Mouse (Mus musculus): Measurements from ENCODE around the gene Prkar1b. TPM values are rescaled to one million over a fixed set of nuclear protein-coding genes. Genes with fewer than 3 reads are reported as not detected.

The Prkar1b gene
- total RNA-seq (2014; fragmentation: Nextera tagmentation) (1.4 TPM in 1 of 2 replicates, not detected in the other), total RNA-seq (2017) (0.10 and 0.17 TPM in 2 replicates)

DNA sequence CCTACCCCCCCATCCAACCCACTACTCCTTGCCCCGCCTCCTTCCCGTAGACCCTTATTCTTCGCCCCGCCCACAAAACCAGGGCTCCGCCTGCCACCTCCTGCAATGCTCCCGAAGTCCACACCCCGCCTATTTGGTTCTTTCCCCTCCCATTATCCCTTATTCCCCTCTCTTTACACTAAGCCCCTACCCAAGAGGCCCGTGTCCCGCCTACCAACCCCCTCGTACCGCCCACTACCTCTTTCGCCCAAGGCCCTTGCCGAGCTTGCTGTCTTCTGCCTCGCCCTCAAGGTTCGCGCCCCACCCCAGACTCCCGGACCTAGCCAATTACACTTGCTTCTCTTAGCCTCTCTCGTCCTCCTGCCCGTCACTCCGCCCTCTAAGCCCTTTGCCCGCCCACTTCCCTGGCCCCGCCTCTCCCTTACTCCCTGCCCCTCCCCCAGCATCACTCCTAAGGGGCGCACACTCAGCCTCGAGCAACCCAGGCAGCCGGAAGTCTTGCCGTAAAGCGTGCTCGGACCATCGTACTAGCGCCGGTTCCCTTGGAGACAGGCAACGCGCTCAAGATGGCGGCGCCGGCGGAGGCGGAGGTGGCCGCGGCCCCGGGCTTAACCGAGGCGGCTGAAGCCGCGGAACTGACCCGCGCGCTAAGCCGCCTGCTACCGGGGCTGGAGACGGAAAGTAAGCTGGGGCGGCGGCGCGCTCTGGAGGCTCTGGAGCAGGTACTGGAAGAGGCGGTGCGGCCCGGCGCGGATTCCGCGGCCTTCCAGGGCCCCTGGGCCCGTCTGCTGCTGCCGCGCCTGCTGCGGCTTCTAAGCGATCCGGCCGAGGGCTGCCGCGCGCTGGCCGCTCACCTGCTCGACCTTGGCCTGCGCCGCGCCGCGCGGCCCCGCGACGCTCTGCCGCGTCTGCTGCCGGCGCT lies at the start of gene Prkar1b, which contains the start of gene Dnaaf5:
TSS of gene Prkar1b (minus strand) at position 321 of the 922 bp plus-strand sequence.
TSS of gene Dnaaf5 (plus strand) at position 543 of the 922 bp plus-strand sequence.
- ATAC-seq (replicated peaks; ENCODE audit: poor library complexity, severe bottlenecking): peak; percentile 92

DNA sequence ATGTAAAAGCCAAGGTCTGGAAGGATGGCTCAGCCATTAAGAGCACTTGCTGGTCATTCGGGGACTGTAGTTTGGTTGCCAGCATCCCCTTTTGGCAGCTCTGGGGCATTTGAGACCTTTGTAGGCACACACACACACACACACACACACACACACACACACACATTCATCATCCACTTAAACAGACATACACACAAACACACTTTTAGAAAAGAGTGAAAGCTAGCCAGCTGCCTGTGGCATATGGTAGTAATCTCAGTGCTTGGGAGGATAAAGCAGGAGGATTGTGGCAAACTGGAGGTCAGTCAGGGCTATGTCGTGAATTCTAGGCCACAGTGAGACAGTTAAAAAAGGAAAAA lies 49.8 kb upstream of the Prkar1b start:
- ATAC-seq (replicated peaks; ENCODE audit: poor library complexity, severe bottlenecking): no peak

DNA sequence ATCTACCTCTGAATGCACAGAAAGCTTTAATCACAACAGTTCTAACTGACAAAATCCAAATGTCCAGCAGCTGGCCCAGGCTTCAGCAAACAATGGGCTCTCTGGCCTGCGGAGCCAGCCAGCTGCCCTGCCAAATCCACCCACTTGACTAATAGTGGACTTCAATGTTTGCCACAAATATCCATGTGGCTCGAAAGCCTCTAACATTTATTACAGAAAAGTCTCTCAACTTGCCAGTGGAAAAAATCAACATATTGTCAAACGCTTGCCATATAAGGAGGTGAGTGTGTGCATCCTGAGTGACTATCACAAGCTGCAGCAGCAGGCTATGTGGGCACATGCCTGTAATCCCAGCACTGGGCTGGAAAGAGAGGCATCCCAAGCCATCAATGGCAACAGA lies 49.0 kb upstream of the Prkar1b start:
- ATAC-seq (replicated peaks; ENCODE audit: poor library complexity, severe bottlenecking): no peak

DNA sequence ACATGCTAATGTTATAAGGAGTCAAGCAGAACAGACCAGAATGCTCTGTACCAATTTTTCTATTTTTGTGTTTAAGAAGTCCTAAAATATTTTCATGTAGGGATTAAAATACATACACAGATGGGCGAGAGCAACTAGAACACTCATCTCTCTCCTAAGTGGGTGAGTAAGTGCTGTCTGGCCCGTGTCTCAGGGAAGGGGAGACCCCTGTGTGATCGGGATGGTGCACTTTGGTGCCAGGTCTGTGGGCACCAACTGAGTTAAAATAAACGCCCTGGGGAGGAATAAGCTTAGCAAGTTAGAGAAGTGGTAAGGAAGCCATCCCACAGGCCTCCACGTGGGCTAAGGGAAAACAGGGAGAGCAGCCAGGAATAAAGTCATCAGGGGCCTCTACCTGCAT lies 41.2 kb upstream of the Prkar1b start:
- no peak for ATAC-seq (replicated peaks; ENCODE audit: poor library complexity, severe bottlenecking)

DNA sequence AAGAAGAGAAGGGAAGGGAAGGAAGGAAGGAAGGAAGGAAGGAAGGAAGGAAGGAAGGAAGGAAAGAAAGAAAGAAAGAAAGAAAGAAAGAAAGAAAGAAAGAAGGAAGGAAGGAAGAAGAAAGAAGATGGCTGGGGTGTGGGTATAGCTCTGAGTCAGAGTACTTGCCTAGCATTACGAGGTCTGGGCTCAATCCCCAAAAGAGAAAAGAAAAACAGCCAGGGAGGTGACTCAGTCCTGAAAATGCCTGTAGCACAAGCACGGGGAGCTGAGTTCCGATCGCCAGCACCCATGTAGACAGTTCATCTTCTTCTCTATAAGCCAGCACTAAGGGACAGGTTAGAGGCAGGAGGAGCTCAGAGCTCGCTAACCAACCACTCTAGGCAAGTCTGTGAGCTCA lies 39.9 kb upstream of the Prkar1b start:
- ATAC-seq (replicated peaks; ENCODE audit: poor library complexity, severe bottlenecking): no peak

DNA sequence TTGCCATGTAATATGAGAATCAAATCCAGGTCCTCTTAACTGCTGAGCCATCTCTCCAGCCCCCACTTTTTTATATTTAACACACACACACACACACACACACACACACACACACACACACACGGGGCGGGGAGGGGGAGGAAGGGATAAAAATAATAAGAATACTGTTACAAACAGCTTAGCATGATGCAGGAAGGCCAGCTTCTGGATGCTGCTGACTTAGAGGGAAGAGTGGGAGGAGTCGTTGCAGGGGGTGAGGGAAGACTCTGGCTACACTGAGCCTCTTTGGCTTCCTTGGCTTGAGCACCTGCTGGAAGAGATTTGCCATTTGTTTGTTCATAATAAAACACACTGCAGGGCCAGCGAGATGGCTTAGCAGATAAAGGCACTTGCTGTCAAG lies 35.1 kb upstream of the Prkar1b start:
- ATAC-seq (replicated peaks; ENCODE audit: poor library complexity, severe bottlenecking): no peak

DNA sequence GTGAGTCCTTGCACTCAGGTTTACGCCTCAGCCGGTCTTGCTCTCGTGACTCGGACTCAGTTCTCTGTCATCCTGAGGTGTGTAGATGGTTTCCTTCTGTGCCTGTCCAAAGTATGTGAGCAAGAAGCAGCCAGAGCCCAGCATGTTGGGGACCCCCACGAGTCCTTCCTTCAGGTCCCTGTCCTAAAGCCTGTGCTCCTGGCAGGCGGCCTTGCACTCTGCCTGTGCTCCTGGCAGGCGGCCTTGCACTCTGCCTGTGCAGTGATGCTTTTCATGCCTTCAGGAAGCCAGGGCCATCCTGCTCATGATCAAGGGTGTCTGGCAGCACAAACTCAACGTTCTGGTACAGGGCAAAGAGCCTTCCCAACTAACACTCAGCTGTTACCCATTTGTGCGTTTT lies 33.8 kb upstream of the Prkar1b start:
- no peak for ATAC-seq (replicated peaks; ENCODE audit: poor library complexity, severe bottlenecking)

DNA sequence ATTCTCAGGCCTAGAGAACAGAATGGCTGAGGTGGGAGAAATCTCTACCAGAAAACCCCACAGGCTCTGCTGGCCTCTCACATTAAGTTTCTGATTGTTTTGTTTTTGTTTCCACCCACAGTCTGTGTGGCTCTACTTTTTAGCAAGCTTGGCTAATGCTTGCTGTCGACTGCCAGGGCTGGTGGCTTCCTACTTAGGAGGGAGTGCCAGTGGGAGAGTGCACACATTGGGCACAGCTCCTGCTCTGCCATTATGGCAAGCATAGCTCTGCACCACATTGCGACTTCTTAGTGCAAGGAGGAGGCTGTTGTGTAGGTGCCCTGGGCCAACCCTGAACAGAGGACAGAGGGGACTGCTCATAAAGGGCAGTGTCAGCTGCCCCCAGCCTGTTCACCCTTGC lies 33.3 kb upstream of the Prkar1b start:
- no peak for ATAC-seq (replicated peaks; ENCODE audit: poor library complexity, severe bottlenecking)

DNA sequence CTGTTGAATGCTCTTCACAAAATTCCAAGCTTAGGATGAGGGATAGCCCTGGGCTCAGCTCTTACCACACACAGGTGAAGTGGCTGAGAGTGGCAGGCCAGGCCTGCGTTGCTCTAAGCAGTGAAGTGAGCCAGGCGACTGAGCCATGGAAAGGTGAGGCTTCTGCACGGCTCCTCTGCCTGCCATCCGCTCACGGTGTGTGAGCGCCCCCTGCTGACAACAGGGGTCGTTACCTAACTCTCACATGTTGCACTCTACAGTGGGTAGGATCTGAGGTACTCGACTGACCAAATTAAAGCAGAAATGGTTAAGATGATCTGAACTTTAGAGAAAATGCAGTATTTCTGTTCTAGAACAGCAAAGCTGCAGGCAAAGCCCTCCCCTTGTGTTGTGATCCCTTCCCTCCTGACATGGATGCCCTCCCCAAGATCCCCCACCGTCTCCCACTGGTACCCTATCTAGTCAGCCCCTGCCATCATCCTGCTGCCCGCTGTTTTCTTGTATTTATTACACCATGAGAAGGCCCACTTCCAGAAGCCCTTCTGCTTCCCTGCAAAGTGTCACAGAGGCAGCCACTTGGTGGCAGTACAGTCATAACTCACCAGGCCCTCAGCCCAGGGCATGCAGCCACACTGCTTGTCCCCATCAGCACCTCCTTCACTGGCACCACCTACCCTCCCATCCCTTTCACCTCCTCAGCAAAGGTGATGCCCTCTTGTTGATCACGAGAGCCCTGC lies 29.3 kb upstream of the Prkar1b start:
- ATAC-seq (replicated peaks; ENCODE audit: poor library complexity, severe bottlenecking): peak; percentile 94

DNA sequence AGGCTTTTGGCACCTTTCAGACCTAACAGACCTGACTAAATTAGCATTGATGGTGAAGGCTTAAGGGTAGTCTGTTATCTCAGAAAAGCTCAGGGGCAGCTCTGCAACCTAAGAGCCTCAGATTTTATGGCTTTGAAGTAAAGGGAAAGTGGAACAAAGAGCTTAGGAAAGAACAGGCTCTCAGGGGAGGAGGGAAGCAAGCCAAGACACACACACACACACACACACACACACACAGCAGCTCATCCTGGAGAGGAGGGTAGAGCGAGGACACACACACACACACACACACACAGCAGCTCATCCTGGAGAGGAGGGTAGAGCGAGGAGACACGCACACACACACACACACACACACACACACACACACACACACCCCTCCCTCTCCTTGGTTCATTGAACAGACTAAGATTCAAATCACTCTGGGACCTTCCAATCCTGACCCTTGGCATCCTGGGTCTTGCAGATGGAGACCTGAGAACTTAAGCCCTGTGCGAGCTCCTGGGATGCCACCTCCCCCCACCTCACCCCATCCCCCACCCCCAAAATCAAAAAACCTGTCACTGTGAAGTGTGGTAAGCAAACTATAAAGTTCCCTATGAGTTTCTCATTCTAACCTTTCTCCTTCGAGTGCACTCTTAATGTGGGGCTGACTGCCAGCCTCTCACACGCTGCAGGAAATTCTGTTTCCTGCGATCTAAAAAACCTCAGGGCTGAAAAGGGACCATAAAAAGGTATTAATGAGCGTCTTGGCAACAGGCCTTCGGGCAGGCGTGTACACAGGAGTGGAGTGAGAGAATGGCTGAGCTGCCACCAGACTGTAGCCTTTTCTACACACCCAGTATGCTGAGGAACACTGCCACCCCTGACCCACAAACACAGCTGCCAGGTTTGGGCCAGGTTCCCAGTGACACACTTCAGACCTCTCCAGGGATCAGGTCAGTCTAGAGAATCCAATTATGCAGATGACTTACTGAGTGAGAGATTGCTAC lies 25.1 kb upstream of the Prkar1b start:
- ATAC-seq (replicated peaks; ENCODE audit: poor library complexity, severe bottlenecking): no peak

DNA sequence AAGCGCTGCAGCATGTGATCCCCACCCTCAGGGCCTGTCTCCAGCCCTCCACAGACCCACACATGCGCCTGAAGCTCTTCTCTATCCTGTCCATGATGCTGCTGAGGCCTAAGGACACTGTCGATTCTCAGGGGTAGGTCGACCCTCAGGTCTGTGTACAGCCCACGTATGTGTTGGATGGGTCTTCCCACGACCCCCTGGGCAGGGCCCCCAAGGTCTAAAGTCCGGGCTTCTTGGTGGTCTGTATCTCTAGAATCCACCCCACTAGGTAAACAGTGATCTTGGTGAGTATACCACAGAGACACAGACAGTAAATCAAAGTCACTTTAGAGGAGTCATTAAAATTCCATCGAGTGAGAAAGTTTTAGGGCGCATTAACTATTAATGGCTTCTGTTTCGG lies 24.3 kb upstream of the Prkar1b start:
- no peak for ATAC-seq (replicated peaks; ENCODE audit: poor library complexity, severe bottlenecking)

DNA sequence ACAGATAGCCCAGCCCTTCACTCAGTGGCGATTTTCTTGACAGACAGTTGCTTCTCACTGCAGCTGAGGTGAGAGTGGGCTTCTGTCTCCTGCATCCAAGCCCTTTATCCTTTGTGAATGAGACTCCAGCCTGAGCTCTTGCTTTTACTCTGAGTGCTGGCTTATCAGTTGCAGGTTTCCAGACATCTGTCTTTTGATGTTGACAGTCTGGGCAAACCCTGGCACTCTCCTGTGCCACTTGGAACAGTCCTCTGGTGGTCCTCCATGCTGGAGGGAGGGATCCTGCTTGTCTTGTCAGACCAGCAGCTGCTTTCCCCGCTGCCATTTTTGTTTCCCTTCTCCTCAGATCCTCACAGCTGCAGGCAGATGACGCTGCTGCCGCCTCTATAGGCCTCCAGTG lies 22.1 kb upstream of the Prkar1b start:
- ATAC-seq (replicated peaks; ENCODE audit: poor library complexity, severe bottlenecking): no peak

DNA sequence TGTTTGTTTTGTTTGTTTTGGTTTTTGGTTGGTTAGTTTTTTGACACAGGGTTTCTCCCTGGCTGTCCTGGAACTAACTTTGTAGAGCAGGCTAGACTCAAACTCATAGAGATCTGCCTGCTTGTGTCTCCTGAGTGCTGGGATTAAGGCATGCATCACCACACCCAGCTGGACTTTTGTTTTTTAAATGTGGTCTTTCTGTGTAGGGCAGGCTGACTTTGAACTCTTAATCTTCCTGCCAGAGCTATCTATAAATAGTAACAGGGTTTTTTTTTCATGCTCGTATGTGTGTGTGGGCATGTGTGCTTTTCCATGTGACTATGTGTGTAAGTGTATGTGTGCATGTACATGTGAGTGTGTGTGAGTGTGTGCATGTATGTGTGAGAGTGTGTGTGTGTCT lies 17.7 kb upstream of the Prkar1b start:
- no peak for ATAC-seq (replicated peaks; ENCODE audit: poor library complexity, severe bottlenecking)

DNA sequence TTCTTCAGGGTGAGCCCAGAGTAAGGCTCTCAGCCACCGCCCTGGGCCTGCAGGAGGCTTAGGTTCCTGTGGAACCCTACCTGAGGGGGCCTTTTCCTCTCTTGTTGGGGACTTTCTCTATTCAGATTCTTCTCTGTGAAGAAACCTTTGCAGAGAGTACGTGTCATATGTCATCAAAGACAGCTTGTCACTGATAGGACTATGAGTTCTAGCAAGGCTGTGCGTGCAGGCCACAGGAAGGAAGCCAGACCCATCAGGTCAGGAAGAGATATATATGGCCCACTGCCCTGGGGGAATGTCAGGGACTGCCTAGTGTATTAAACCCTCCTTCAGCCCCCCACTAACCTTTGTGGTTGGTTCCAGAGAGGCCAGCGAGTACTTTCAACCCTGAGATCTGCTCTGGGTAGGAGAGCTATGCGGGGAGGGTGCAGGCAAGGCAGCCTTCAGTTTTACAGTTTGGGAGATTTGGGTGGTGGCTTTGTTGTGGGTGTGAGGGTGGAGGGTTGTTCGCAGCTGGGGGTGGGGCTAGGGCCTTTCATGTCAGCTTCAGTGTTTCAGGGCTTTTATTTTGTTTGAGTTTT lies 17.1 kb upstream of the Prkar1b start:
- no peak; the same call in 1 of the 2 replicates for ATAC-seq (replicated peaks; ENCODE audit: poor library complexity, severe bottlenecking)

DNA sequence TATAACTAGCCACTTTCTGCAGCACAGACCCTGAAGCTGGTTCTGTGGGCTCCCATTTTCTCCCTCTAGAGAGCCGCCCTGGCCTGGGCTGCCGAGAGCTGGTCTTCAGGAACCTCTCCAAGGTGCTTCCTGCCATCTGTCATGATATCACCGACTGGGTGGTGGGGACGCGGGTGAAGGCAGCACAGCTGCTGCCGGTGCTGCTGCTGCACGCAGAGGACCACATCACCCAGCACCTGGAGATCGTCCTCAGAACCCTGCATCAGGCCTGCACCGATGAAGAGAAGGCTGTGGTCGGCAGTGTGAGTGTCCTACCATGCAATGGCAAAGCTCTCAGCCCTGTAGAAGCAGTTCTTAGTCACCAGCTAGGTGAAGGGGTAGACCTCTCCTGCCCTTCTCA lies 11.8 kb upstream of the Prkar1b start:
- no peak for ATAC-seq (replicated peaks; ENCODE audit: poor library complexity, severe bottlenecking)

DNA sequence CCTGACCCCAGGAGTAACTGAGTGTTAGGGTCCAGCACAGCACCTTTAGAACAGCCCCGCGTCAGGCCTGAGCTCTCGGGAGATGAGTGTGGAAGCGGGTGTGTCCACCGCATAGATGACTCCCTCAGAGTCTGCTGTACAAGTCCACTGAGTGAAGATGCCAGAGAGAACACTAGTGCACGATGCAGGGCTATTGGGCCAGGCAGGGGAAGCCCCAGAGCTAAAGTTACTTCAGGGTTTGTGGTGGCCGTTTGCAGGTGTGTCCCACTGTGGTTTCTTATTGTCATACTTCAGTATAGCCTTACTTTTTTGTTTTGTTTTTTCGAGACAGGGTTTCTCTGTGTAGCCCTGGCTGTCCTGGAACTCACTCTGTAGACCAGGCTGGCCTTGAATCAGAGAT lies 11.1 kb upstream of the Prkar1b start:
- ATAC-seq (replicated peaks; ENCODE audit: poor library complexity, severe bottlenecking): no peak

DNA sequence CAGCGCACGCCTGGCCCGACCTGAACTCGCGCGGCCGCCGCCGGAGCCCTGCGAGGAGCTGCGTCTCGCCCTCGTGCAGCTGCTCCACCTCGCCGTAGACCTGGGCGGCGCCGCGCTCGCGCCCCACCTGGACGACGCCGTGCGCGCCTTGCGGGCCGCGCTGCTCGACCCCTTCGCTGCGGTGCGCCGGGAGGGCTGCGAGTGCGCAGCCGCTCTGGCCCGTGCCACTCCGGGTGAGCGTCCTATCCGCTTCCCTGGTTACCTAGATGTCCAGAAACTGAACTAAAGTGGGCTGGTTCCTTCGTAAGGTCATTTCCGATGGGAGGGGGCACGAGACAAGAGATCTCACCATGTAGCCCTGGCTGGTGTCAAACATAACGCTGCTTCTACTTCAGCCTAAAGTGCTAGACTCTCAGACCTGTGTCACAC lies 816 bp upstream of the Prkar1b start:
- ATAC-seq (replicated peaks; ENCODE audit: poor library complexity, severe bottlenecking): peak; percentile 10

DNA sequence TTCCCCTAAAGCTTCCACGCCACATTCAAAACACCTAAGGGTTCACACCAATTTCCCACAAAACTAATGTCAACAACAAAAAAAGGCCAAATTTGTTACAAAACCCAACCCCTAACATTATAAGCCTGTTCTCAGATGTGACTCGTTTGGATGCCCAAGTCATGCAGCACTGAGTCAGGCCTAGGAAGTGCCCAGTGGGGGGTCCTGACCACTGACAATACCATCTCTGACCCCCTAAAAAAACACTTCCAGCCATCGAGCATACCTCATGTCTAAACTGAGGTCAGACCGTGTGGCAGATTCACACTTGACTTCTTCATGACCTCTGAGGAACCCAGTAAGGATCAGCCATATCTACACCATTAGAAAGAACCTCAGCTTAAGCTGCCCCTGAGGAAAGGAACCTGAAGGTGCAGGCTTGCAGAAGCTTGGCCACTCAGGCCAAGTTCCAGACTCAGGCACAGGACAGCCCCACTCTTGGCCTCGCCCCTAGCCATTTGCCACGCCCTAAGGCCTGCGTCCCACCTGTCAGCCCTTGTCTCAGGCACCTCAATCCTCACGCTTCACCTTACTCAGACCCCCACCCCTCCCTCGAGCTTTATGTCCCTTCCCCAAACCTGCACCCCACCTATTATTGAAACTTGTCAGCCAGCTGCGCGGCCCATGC lies 662 bp downstream of the Prkar1b start:
- peak; percentile 24 for ATAC-seq (replicated peaks; ENCODE audit: poor library complexity, severe bottlenecking)

Measured in granulocyte monocyte progenitor cell, adult 5-6 weeks (primary cell).